Mouse (Mus musculus): ENCODE results near the gene Calml4. TPM values are rescaled to one million over a fixed set of nuclear protein-coding genes. Genes with fewer than 3 reads are reported as not detected.

Calml4 gene
- total and polyA plus RNA-seq, 3 experiments, result not detected

- peaks cover 22 to 48% of the 10 kb centered on the region in 2 experiments for H3K36me3 ChIP-seq (replicated peaks in 1 of 2; ENCODE audit: control insufficient read depth in 1 of 2, insufficient read depth in 1 of 2, low read length in 1 of 2)
- in situ Hi-C loops (cut with MboI; ENCODE audit: low pct_ligation_motif_present, low pct_unique_long_range_greater_than_20kb, low sequenced_read_pairs), result no loop called here
These were observed 63.0 kb downstream of the Calml4 start for GRCm38 (mm10) chr9:62920877-62921276.

GRCm38 (mm10) chr9:62924886-62925610 is 67.2 kb downstream of the Calml4 start:
- Histone ChIP-seq H3K4me2 (ENCODE audit: insufficient read depth, low read depth, poor library complexity, severe bottlenecking) (no peak overlapping the region), H3K9ac (ENCODE audit: insufficient read depth, low read depth) (no peak overlapping the region), H3K27me3 (replicated peaks) (no peaks in the 10 kb centered on the region), H3K9me3 (replicated peaks; ENCODE audit: low read length) (no peaks in the 10 kb centered on the region), H3K36me3 (replicated peaks in 1 of 2; ENCODE audit: control insufficient read depth in 1 of 2, insufficient read depth in 1 of 2, low read length in 1 of 2) (peaks cover 6 to 39% of the 10 kb centered on the region in 2 experiments), H3K79me2 (replicated peaks; ENCODE audit: control insufficient read depth, extremely low read depth, insufficient read depth, poor library complexity, severe bottlenecking) (peaks cover 21% of the 10 kb centered on the region), H3K4me1 (ENCODE audit: control insufficient read depth in 1 of 2, insufficient read depth in 2 of 2) (peaks cover 4 to 39% of the 10 kb centered on the region in 2 experiments), H3K27ac (ENCODE audit: insufficient read depth, low read depth) (no peak overlapping the region), H3K4me3 (replicated peaks in 1 of 3; ENCODE audit: low read depth in 2 of 3, low read length in 2 of 3, poor library complexity in 1 of 3) (no peak overlapping the region)
- in situ Hi-C loops (cut with MboI; ENCODE audit: low pct_ligation_motif_present, low pct_unique_long_range_greater_than_20kb, low sequenced_read_pairs) (no loop called here), dilution Hi-C loops (cut with MboI; ENCODE audit: extremely low pct_ligation_motif_present, extremely low pct_unique_long_range_greater_than_20kb, low sequenced_read_pairs) (no loop called here)
- no peak for TF ChIP-seq POLR2AphosphoS2 (IDR thresholded peaks at IDR 0.05; ENCODE audit: low read depth, low read length)
- no peak for TF ChIP-seq NELFE (IDR thresholded peaks at IDR 0.05; ENCODE audit: low read depth, low read length)
- no peak for TF ChIP-seq TCF12 (IDR thresholded peaks at IDR 0.05; ENCODE audit: low read depth, low read length)
- no peak for TF ChIP-seq HCFC1 (IDR thresholded peaks at IDR 0.05; ENCODE audit: low read depth, low read length)
- TF ChIP-seq RAD21 (IDR thresholded peaks at IDR 0.05; ENCODE audit: low read depth, low read length), result no peak
- TF ChIP-seq ZC3H11A (IDR thresholded peaks at IDR 0.05; ENCODE audit: low read depth, low read length), result no peak
- TF ChIP-seq CHD2 (IDR thresholded peaks at IDR 0.05; ENCODE audit: low read length), result no peak
- no peak for DNase-seq (ENCODE audit: extremely low read depth)

More at GRCm38 (mm10) chr9:62920877-62921276, 63.0 kb downstream of the Calml4 start:
- Histone ChIP-seq H3K4me2 (ENCODE audit: insufficient read depth, low read depth, poor library complexity, severe bottlenecking) (no peak overlapping the region), H3K27ac (ENCODE audit: insufficient read depth, low read depth) (no peak overlapping the region), H3K79me2 (replicated peaks; ENCODE audit: control insufficient read depth, extremely low read depth, insufficient read depth, poor library complexity, severe bottlenecking) (no peaks in the 10 kb centered on the region; the same call in 1 of the 2 replicates), H3K4me1 (ENCODE audit: control insufficient read depth in 1 of 2, insufficient read depth in 2 of 2) (peaks cover 3 to 33% of the 10 kb centered on the region in 2 experiments; a peak in 3 of 4 replicates), H3K4me3 (replicated peaks in 1 of 3; ENCODE audit: low read depth in 2 of 3, low read length in 2 of 3, poor library complexity in 1 of 3) (no peak overlapping the region), H3K9me3 (replicated peaks; ENCODE audit: low read length) (no peaks in the 10 kb centered on the region), H3K27me3 (replicated peaks) (no peaks in the 10 kb centered on the region), H3K9ac (ENCODE audit: insufficient read depth, low read depth) (no peak overlapping the region)
- dilution Hi-C loops (cut with MboI; ENCODE audit: extremely low pct_ligation_motif_present, extremely low pct_unique_long_range_greater_than_20kb, low sequenced_read_pairs), result no loop called here
- no peak for TF ChIP-seq ZNF384 (IDR thresholded peaks at IDR 0.05; ENCODE audit: low read depth, low read length)
- TF ChIP-seq JUN (IDR thresholded peaks at IDR 0.05; ENCODE audit: insufficient read depth, low read depth, low read length), result no peak
- no peak for TF ChIP-seq UBTF (IDR thresholded peaks at IDR 0.05; ENCODE audit: low read depth, low read length)
- no peak for TF ChIP-seq POLR2AphosphoS2 (IDR thresholded peaks at IDR 0.05; ENCODE audit: low read depth, low read length)
- no peak for TF ChIP-seq IRF4 (IDR thresholded peaks at IDR 0.05; ENCODE audit: low read depth, low read length)
- no peak for TF ChIP-seq USF1 (IDR thresholded peaks at IDR 0.05; ENCODE audit: low read depth, low read length)
- TF ChIP-seq TBP (conservative IDR thresholded peaks at IDR 0.05; ENCODE audit: low read depth, low read length), result no peak
- no peak for TF ChIP-seq ETS1 (conservative IDR thresholded peaks at IDR 0.05; ENCODE audit: low read depth, low read length)
- TF ChIP-seq RAD21 (IDR thresholded peaks at IDR 0.05; ENCODE audit: low read depth, low read length), result no peak
- no peak for TF ChIP-seq POLR2A (IDR thresholded peaks at IDR 0.05; ENCODE audit: low read depth, low read length)
- no peak for TF ChIP-seq TCF12 (IDR thresholded peaks at IDR 0.05; ENCODE audit: low read depth, low read length)
- no peak for TF ChIP-seq BHLHE40 (IDR thresholded peaks at IDR 0.05; ENCODE audit: low read depth, low read length)
- no peak for TF ChIP-seq USF2 (conservative IDR thresholded peaks at IDR 0.05; ENCODE audit: low read depth, low read length)
- TF ChIP-seq KAT2A (IDR thresholded peaks at IDR 0.05; ENCODE audit: insufficient replicate concordance, low read length), result no peak
- TF ChIP-seq MEF2A (IDR thresholded peaks at IDR 0.05; ENCODE audit: borderline replicate concordance, low read depth, low read length), result no peak
- no peak for TF ChIP-seq MYC (IDR thresholded peaks at IDR 0.05; ENCODE audit: low read depth, low read length)
- TF ChIP-seq MAX (IDR thresholded peaks at IDR 0.05; ENCODE audit: low read length), result no peak
- DNase-seq (ENCODE audit: extremely low read depth), result no peak
